Mouse (Mus musculus): ENCODE measurements at regions not wholly inside any gene's neighbourhood (a gene's known extent, or its start where the extent isn't known, plus 50 kb on each side); places are given as distances from the start of the nearest gene placed in this dataset.

GRCm38 (mm10) chr7:128979904-128980303 is 235.2 kb downstream of the Sec23ip start:
- TF ChIP-seq POLR2AphosphoS5 (IDR thresholded peaks at IDR 0.05; ENCODE audit: insufficient replicate concordance, low read depth, low read length): no peak
- no peak for TF ChIP-seq CTCF (IDR thresholded peaks at IDR 0.05; ENCODE audit: low read depth, low read length)
- no peak for TF ChIP-seq GATA1 (IDR thresholded peaks at IDR 0.05; ENCODE audit: borderline replicate concordance, low read length)
- no peak for TF ChIP-seq TAL1 (conservative IDR thresholded peaks at IDR 0.05; ENCODE audit: low read depth, low read length)
- TF ChIP-seq GATA2 (IDR thresholded peaks at IDR 0.05; ENCODE audit: borderline replicate concordance, low read depth, low read length): no peak
